Mouse (Mus musculus) embryonic facial prominence, embryonic 15.5 days (tissue): ENCODE results near the gene Gm11596. TPM values are rescaled to one million over a fixed set of nuclear protein-coding genes. Genes with fewer than 3 reads are reported as not detected.

Experiments used
- ATAC-seq: fragments of 200-750 bp; cut with Nextera tagmentation; 2 replicates; pipeline ENCODE4 v1.8.0; 2017; ENCODE audit warnings: low read depth, moderate TSS enrichment; ENCODE audit not compliant: insufficient number of reproducible peaks, low FRiP score, low TSS enrichment
- H3K27ac ChIP-seq: fragments of 300-500 bp; sonication (generic); replicated peaks from 2 replicates; pipeline ENCODE4 v1.5.1; 2015; ENCODE audit warnings: mild to moderate bottlenecking, inconsistent platforms
- H3K27me3 ChIP-seq: fragments of 300-500 bp; sonication (generic); 2 replicates; pipeline ENCODE4 v1.6.1; 2015; ENCODE audit warnings: inconsistent platforms
- H3K36me3 ChIP-seq: fragments of 300-500 bp; sonication (generic); 2 replicates; pipeline ENCODE4 v1.6.1; 2015; ENCODE audit warnings: mild to moderate bottlenecking, inconsistent platforms
- H3K4me1 ChIP-seq: fragments of 300-500 bp; sonication (generic); 2 replicates; pipeline ENCODE4 v1.6.1; 2015; ENCODE audit warnings: inconsistent platforms
- H3K4me2 ChIP-seq: fragments of 300-500 bp; sonication (generic); replicated peaks from 2 replicates; pipeline ENCODE4 v1.6.1; 2015; ENCODE audit warnings: mild to moderate bottlenecking, inconsistent platforms
- H3K4me3 ChIP-seq: fragments of 300-500 bp; sonication (generic); replicated peaks from 2 replicates; pipeline ENCODE4 v1.5.1; 2015; ENCODE audit warnings: mild to moderate bottlenecking, inconsistent platforms
- H3K9ac ChIP-seq: fragments of 300-500 bp; sonication (generic); 2 replicates; pipeline ENCODE4 v1.6.1; 2015; ENCODE audit warnings: inconsistent platforms
- H3K9me3 ChIP-seq: fragments of 300-500 bp; sonication (generic); replicated peaks from 2 replicates; pipeline ENCODE4 v1.6.1; 2016; ENCODE audit warnings: inconsistent platforms
- WGBS: fragments of 180-500 bp; shearing (Covaris S2); methylation state at CpG from one replicate; pipeline ENCODE4 v1.1.7; 2015; 5-methylcytosine and 5-hydroxymethylcytosine counted together
- polyA plus RNA-seq: library from polyadenylated mRNA; unstranded; fragments of >200 nt; fragmentation: Nextera tagmentation; extraction: Ambion mirVana; gene quantifications from 2 replicates; pipeline ENCODE4 v1.2.1, GENCODE M21; 2015

Gm11596 gene
- polyA plus RNA-seq, 1 experiment from 2014 or later = 0.15 TPM

- Histone ChIP-seq H3K27me3 (no peaks in the 10 kb centered on the region), H3K4me3 (no peak overlapping the region), H3K4me2 (no peak overlapping the region), H3K27ac (no peak overlapping the region), H3K4me1 (no peaks in the 10 kb centered on the region), H3K9me3 (no peaks in the 10 kb centered on the region), H3K36me3 (no peaks in the 10 kb centered on the region), H3K9ac (no peak overlapping the region)
- 89% methylated on average over 1 of the region's 1 CpGs for WGBS
- ATAC-seq = no peak
Measured at GRCm38 (mm10) chr11:99758877-99759276, 34.4 kb downstream of the Gm11596 start.

DNA sequence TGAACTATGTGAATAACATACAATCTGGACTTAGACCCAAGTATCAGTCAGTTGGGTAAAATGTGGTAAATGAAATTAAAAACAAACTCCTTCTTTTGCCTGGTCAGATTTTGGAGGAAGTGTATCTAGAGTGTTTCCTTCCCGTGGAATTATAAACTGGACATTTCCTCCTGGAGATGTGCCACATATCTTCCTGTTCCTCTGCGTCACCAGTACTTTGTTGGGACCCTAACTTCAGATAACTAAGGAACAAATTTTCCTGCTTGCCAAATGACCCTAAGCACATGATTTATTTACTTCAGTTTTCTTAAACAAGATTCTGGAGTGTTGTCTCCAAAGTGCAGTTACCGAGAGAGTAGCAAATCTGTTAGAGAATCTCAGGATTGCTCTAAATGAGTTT is 49.3 kb downstream of the Gm11596 start:
- no peak for ATAC-seq
- H3K9me3 ChIP-seq = no peaks in the 10 kb centered on the region
- H3K27me3 ChIP-seq = no peaks in the 10 kb centered on the region
- H3K36me3 ChIP-seq = no peaks in the 10 kb centered on the region
- WGBS = 78% methylated on average over 3 of the region's 3 CpGs
- H3K9ac ChIP-seq = no peak overlapping the region
- no peak overlapping the region for H3K27ac ChIP-seq
- no peak overlapping the region for H3K4me3 ChIP-seq
- no peak overlapping the region for H3K4me2 ChIP-seq
- no peaks in the 10 kb centered on the region for H3K4me1 ChIP-seq

Other genes starting within 250 kb of the Gm11596 start
- 9.5 and 12.3 TPM in 2 replicates for gene Krtap3-3, start 242.6 kb downstream of the Gm11596 start, polyA plus RNA-seq
- 2.8 and 2.9 TPM in 2 replicates for gene Krtap3-2, start 236.6 kb downstream of the Gm11596 start, polyA plus RNA-seq
- gene Gm11939, start 234.0 kb downstream of the Gm11596 start, polyA plus RNA-seq = 1.2 TPM in 1 of 2 replicates, not detected in the other
- gene Krtap3-1, start 226.8 kb downstream of the Gm11596 start, polyA plus RNA-seq = 5.7 and 13.1 TPM in 2 replicates
- gene Krtap1-5, start 212.5 kb downstream of the Gm11596 start, polyA plus RNA-seq = 3.7 and 5.9 TPM in 2 replicates
- gene Krtap1-4, start 209.8 kb downstream of the Gm11596 start, polyA plus RNA-seq = 2.0 and 2.2 TPM in 2 replicates
- gene Krtap1-3, start 202.1 kb downstream of the Gm11596 start, polyA plus RNA-seq = 1.5 and 2.0 TPM in 2 replicates
- gene Krtap9-3, start 195.4 kb downstream of the Gm11596 start, polyA plus RNA-seq = 2.8 and 5.7 TPM in 2 replicates
- 4.5 and 7.3 TPM in 2 replicates for gene Gm11938, start 190.2 kb downstream of the Gm11596 start, polyA plus RNA-seq
- 4.7 and 7.0 TPM in 2 replicates for gene Gm11937, start 183.3 kb downstream of the Gm11596 start, polyA plus RNA-seq
- 2.0 and 4.2 TPM in 2 replicates for gene Krtap2-4, start 178.6 kb downstream of the Gm11596 start, polyA plus RNA-seq
- gene Gm11562, start 173.0 kb downstream of the Gm11596 start, polyA plus RNA-seq = 3.9 and 5.1 TPM in 2 replicates
- gene Krtap4-1, start 165.2 kb downstream of the Gm11596 start, polyA plus RNA-seq = 1.7 and 2.2 TPM in 2 replicates
- gene Krtap4-2, start 158.4 kb downstream of the Gm11596 start, polyA plus RNA-seq = 1.6 and 3.2 TPM in 2 replicates
- gene Krtap4-7, start 149.4 kb downstream of the Gm11596 start, polyA plus RNA-seq = 2.0 and 2.3 TPM in 2 replicates
- gene Gm11555, start 143.2 kb downstream of the Gm11596 start, polyA plus RNA-seq = 1.2 and 1.8 TPM in 2 replicates
- 0.77 and 1.0 TPM in 2 replicates for gene Gm11563, start 134.5 kb downstream of the Gm11596 start, polyA plus RNA-seq
- gene Krtap4-6, start 127.5 kb downstream of the Gm11596 start, polyA plus RNA-seq = 1.1 and 1.3 TPM in 2 replicates
- gene Gm14190, start 102.7 kb downstream of the Gm11596 start, polyA plus RNA-seq = not detected in 2 replicates
- not detected in 2 replicates for gene Gm14180, start 59.2 kb downstream of the Gm11596 start, polyA plus RNA-seq
- 1.0 and 1.9 TPM in 2 replicates for gene Gm11595, start 20.6 kb downstream of the Gm11596 start, polyA plus RNA-seq
- gene Krtap4-8, start 12.8 kb downstream of the Gm11596 start, polyA plus RNA-seq = 0.98 and 0.99 TPM in 2 replicates
- gene Krtap4-9, start 8.3 kb downstream of the Gm11596 start, polyA plus RNA-seq = 1.00 and 1.1 TPM in 2 replicates
- not detected in 2 replicates for gene Gm11569, start 5.5 kb upstream of the Gm11596 start, polyA plus RNA-seq
- gene Gm11554, start 11.0 kb upstream of the Gm11596 start, polyA plus RNA-seq = 0.33 TPM in 1 of 2 replicates, not detected in the other
- 0.45 and 0.50 TPM in 2 replicates for gene Krtap4-13, start 16.4 kb upstream of the Gm11596 start, polyA plus RNA-seq
- 0.53 and 0.61 TPM in 2 replicates for gene Gm11564, start 22.2 kb upstream of the Gm11596 start, polyA plus RNA-seq
- not detected in 2 replicates for gene 2300003K06Rik, start 44.6 kb upstream of the Gm11596 start, polyA plus RNA-seq
- 2.0 and 3.9 TPM in 2 replicates for gene Krtap4-16, start 58.1 kb upstream of the Gm11596 start, polyA plus RNA-seq
- gene Gm11568, start 64.5 kb upstream of the Gm11596 start, polyA plus RNA-seq = 1.4 TPM in 2 replicates
- gene Gm11559, start 71.0 kb upstream of the Gm11596 start, polyA plus RNA-seq = 2.4 and 2.5 TPM in 2 replicates
- gene Krtap9-1, start 79.9 kb upstream of the Gm11596 start, polyA plus RNA-seq = 1.7 and 2.2 TPM in 2 replicates
- gene Gm11567, start 85.7 kb upstream of the Gm11596 start, polyA plus RNA-seq = 1.5 and 1.7 TPM in 2 replicates
- gene Krtap31-1, start 114.5 kb upstream of the Gm11596 start, polyA plus RNA-seq = not detected in 2 replicates
- not detected in 2 replicates for gene Gm11565, start 121.3 kb upstream of the Gm11596 start, polyA plus RNA-seq
- gene Krtap31-2, start 142.8 kb upstream of the Gm11596 start, polyA plus RNA-seq = not detected in 2 replicates
- gene Krtap9-5, start 155.0 kb upstream of the Gm11596 start, polyA plus RNA-seq = not detected in 2 replicates
- 0.38 TPM in 1 of 2 replicates, not detected in the other for gene Krtap29-1, start 185.6 kb upstream of the Gm11596 start, polyA plus RNA-seq
- gene Krtap16-1, start 193.1 kb upstream of the Gm11596 start, polyA plus RNA-seq = 3.8 and 5.7 TPM in 2 replicates
- gene Krtap17-1, start 200.5 kb upstream of the Gm11596 start, polyA plus RNA-seq = 4.9 and 9.8 TPM in 2 replicates
- 6.0 and 11.3 TPM in 2 replicates for gene Krt33a, start 222.7 kb upstream of the Gm11596 start, polyA plus RNA-seq
- gene Krt33b, start 236.4 kb upstream of the Gm11596 start, polyA plus RNA-seq = 7.3 and 17.9 TPM in 2 replicates
- 3.6 and 7.8 TPM in 2 replicates for gene Krt34, start 248.1 kb upstream of the Gm11596 start, polyA plus RNA-seq